Mouse (Mus musculus): ENCODE data around the gene Trim8. TPM values are rescaled to one million over a fixed set of nuclear protein-coding genes. Genes with fewer than 3 reads are reported as not detected.

Trim8 gene
- polyA plus RNA-seq, 1 experiment from 2014 or later, result 31.7 TPM

DNA sequence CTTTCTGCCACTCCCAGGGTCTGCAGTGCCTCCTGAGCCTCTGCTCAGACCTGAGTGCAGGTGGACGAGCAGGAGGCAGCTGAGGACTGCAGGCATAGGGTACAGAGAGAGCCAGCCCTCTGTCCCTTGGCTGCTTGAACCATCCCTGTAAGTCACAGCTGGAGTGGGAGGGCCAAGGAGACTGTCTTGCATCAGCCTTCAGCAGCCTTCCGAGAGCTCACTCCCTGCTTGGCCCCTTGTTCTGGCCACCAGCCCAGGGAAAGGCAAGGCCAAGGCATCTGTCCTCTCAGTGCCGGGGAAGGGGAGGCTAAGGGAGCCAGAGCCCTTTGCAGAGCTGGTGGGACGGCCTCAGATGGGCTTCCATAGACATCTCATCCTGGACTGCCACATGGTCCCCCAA lies 23.3 kb upstream of the Trim8 start:
- Histone ChIP-seq H3K27ac (ENCODE audit: low read depth, low read length) (no peak overlapping the region), H3K4me1 (ENCODE audit: control insufficient read depth, insufficient read depth, low read length) (peaks cover 37% of the 10 kb centered on the region), H3K36me3 (ENCODE audit: control insufficient read depth, insufficient read depth, low read length) (peaks cover 13% of the 10 kb centered on the region; the same call in 1 of the 2 replicates)

DNA sequence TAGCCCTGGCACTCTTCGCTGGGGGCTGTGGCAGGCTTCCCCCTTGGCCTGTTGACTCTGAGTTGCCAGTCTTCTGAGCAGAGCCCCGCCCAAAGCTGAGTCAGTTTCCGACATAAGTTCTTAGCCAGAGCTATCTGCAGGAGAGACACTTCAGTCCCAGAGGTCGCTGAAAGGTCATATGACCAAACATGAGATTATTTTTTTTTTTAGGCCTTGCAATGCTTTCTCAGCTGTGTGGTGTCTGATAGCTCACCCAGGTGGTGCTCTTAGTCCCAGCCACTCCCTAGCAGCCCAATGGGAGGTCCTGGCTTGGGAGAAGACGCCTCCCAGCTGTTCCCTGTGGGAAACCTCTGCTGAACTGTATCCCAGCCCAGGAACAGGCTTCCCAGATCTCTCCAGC lies 22.7 kb upstream of the Trim8 start:
- Histone ChIP-seq H3K4me2 (no peak overlapping the region), H3K9ac (ENCODE audit: low read length) (no peak overlapping the region), H3K4me1 (ENCODE audit: control insufficient read depth, insufficient read depth, low read length) (peaks cover 37% of the 10 kb centered on the region), H3K27me3 (ENCODE audit: control insufficient read depth, insufficient read depth, low read length) (no peaks in the 10 kb centered on the region), H3K27ac (ENCODE audit: low read depth, low read length) (no peak overlapping the region), H3K4me3 (ENCODE audit: low read depth, low read length) (no peak overlapping the region), H3K9me3 (ENCODE audit: control insufficient read depth, low read length) (no peaks in the 10 kb centered on the region), H3K36me3 (ENCODE audit: control insufficient read depth, insufficient read depth, low read length) (peaks cover 13% of the 10 kb centered on the region; the same call in 1 of the 2 replicates)
- ATAC-seq (ENCODE audit: low FRiP score), result no peak
- 79% methylated on average over 5 of the region's 5 CpGs for WGBS
- no peak for DNase-seq (ENCODE audit: low spot score, missing footprints)

More for the DNA sequence above, 23.3 kb upstream of the Trim8 start:
- Histone ChIP-seq H3K4me3 (ENCODE audit: low read depth, low read length) (no peak overlapping the region), H3K9me3 (ENCODE audit: control insufficient read depth, low read length) (no peaks in the 10 kb centered on the region), H3K9ac (ENCODE audit: low read length) (no peak overlapping the region), H3K27me3 (ENCODE audit: control insufficient read depth, insufficient read depth, low read length) (no peaks in the 10 kb centered on the region), H3K4me2 (no peak overlapping the region)
- ATAC-seq (ENCODE audit: low FRiP score) (no peak), DNase-seq (ENCODE audit: low spot score, missing footprints) (no peak)
- WGBS, result 83% methylated on average over 4 of the region's 4 CpGs

DNA sequence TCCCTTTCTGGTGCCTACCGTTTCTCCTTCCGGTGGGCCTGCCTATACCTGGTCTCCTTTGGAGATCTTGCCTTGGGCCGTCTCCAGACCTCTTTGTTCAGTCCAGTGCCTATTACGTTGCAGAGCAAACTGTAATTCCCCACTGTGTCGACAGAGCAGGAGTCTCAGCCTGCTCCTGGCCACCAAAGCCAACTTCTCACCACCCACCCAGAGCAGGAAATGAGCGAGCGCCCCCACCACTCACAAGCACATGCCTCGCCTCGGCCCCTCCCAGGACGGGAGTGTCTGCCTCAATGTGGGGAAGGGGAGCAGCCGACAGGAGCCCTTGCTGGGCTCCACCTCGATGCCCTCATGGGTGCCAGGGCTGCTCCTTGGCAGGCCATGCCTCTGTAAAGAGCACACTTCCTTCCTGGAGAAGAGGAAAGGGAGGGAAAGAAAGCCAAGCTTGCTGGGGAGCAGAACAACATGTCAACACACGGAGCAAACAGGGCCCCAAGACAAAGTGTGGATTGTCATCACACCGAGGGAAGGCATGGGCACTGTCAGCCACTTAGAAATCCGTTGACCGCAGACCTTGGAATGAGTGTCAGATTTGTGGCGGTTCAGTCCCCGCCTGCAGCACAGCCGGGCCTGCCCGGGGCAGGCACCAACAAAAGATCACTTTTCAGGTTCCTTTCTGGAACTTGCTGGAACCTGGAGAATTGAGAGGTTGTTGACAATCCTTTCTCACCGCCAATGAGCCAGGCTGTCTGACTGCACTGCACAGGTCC lies 22.0 kb upstream of the Trim8 start:
- H3K4me2 ChIP-seq, result no peak overlapping the region
- no peaks in the 10 kb centered on the region for H3K27me3 ChIP-seq (ENCODE audit: control insufficient read depth, insufficient read depth, low read length)
- 84% methylated on average over 21 of the region's 21 CpGs for WGBS
- no peak for ATAC-seq (ENCODE audit: low FRiP score)
- peaks cover 37% of the 10 kb centered on the region for H3K4me1 ChIP-seq (ENCODE audit: control insufficient read depth, insufficient read depth, low read length)
- H3K4me3 ChIP-seq (ENCODE audit: low read depth, low read length), result no peak overlapping the region
- H3K9me3 ChIP-seq (ENCODE audit: control insufficient read depth, low read length), result no peaks in the 10 kb centered on the region
- H3K36me3 ChIP-seq (ENCODE audit: control insufficient read depth, insufficient read depth, low read length), result peaks cover 11% of the 10 kb centered on the region; the same call in 1 of the 2 replicates
- no peak for DNase-seq (ENCODE audit: low spot score, missing footprints)
- H3K9ac ChIP-seq (ENCODE audit: low read length), result no peak overlapping the region
- no peak overlapping the region for H3K27ac ChIP-seq (ENCODE audit: low read depth, low read length)

GRCm38 (mm10) chr19:46480624-46481345 lies 20.7 kb upstream of the Trim8 start:
- H3K4me2 ChIP-seq, result no peak overlapping the region
- WGBS, result 71% methylated on average over 10 of the region's 10 CpGs
- DNase-seq (ENCODE audit: low spot score, missing footprints) (no peak), ATAC-seq (ENCODE audit: low FRiP score) (no peak)
- H3K9ac ChIP-seq (ENCODE audit: low read length), result peak overlapping the region; percentile 49
- H3K4me3 ChIP-seq (ENCODE audit: low read depth, low read length), result no peak overlapping the region
- H3K36me3 ChIP-seq (ENCODE audit: control insufficient read depth, insufficient read depth, low read length), result peaks cover 11% of the 10 kb centered on the region; the same call in 1 of the 2 replicates
- no peaks in the 10 kb centered on the region for H3K27me3 ChIP-seq (ENCODE audit: control insufficient read depth, insufficient read depth, low read length)
- H3K27ac ChIP-seq (ENCODE audit: low read depth, low read length), result peak overlapping the region; percentile 64
- peaks cover 37% of the 10 kb centered on the region for H3K4me1 ChIP-seq (ENCODE audit: control insufficient read depth, insufficient read depth, low read length)
- H3K9me3 ChIP-seq (ENCODE audit: control insufficient read depth, low read length), result no peaks in the 10 kb centered on the region

- Histone ChIP-seq H3K36me3 (ENCODE audit: control insufficient read depth, insufficient read depth, low read length) (peaks cover 13% of the 10 kb centered on the region; the same call in 1 of the 2 replicates), H3K4me2 (0 out of 2 replicates have a peak overlapping the region, but pooled peaks have one; percentile 8), H3K27ac (ENCODE audit: low read depth, low read length) (peak overlapping the region; percentile 64), H3K27me3 (ENCODE audit: control insufficient read depth, insufficient read depth, low read length) (no peaks in the 10 kb centered on the region), H3K9ac (ENCODE audit: low read length) (no peak overlapping the region), H3K9me3 (ENCODE audit: control insufficient read depth, low read length) (no peaks in the 10 kb centered on the region), H3K4me1 (ENCODE audit: control insufficient read depth, insufficient read depth, low read length) (peaks cover 37% of the 10 kb centered on the region), H3K4me3 (ENCODE audit: low read depth, low read length) (no peak overlapping the region)
- WGBS, result 6% methylated on average over 3 of the region's 3 CpGs
- peak; percentile 31; the same call in 1 of the 2 replicates for ATAC-seq (ENCODE audit: low FRiP score)
- no peak for DNase-seq (ENCODE audit: low spot score, missing footprints)
Measured at GRCm38 (mm10) chr19:46481352-46481751, 20.1 kb upstream of the Trim8 start.

- Histone ChIP-seq H3K4me1 (ENCODE audit: control insufficient read depth, insufficient read depth, low read length) (peaks cover 37% of the 10 kb centered on the region), H3K4me3 (ENCODE audit: low read depth, low read length) (no peak overlapping the region), H3K27ac (ENCODE audit: low read depth, low read length) (no peak overlapping the region), H3K9me3 (ENCODE audit: control insufficient read depth, low read length) (no peaks in the 10 kb centered on the region), H3K27me3 (ENCODE audit: control insufficient read depth, insufficient read depth, low read length) (no peaks in the 10 kb centered on the region), H3K36me3 (ENCODE audit: control insufficient read depth, insufficient read depth, low read length) (peaks cover 13% of the 10 kb centered on the region; the same call in 1 of the 2 replicates), H3K4me2 (no peak overlapping the region), H3K9ac (ENCODE audit: low read length) (no peak overlapping the region)
- DNase-seq (ENCODE audit: low spot score, missing footprints), result no peak
- peak; percentile 30; the same call in 1 of the 2 replicates for ATAC-seq (ENCODE audit: low FRiP score)
- 11% methylated on average over 4 of the region's 4 CpGs for WGBS
Measured at GRCm38 (mm10) chr19:46481756-46482155, 19.7 kb upstream of the Trim8 start.

DNA sequence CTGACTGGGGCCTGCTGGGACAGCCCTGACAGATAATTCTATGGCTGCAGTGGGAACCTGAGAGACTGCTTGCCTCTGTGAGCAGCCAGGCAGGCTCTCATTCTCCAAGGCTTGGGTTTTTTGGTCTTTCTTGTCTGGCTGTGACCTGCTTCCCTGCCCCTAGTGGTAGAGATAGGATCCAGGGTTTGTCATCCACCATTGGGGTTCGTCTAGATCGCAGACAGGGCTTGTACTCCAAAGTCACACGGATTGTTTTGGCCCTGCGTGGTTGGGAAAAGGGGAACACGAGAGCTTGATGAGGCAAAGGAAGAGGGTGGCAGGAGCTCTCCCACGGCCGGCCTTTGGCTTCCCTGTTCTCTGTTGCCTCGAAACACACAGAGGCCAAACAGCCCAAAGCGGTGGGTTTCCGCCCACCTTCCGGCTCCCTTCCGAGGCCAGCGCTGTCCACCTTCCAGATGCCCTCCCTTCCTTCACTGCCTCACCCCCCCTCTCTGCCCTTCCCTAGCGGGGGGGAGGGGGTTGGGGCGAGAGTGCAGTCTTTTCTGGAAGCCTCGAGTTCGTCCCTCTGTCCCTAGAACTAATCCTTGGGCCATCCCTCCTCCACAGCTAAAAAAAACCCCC lies 18.5 kb upstream of the Trim8 start:
- peaks cover 26% of the 10 kb centered on the region for H3K4me1 ChIP-seq (ENCODE audit: control insufficient read depth, insufficient read depth, low read length)
- no peak overlapping the region for H3K4me3 ChIP-seq (ENCODE audit: low read depth, low read length)
- no peak for ATAC-seq (ENCODE audit: low FRiP score)
- 27% methylated on average over 17 of the region's 17 CpGs for WGBS
- H3K4me2 ChIP-seq, result no peak overlapping the region
- H3K27ac ChIP-seq (ENCODE audit: low read depth, low read length), result no peak overlapping the region
- peaks cover 8% of the 10 kb centered on the region; the same call in 1 of the 2 replicates for H3K36me3 ChIP-seq (ENCODE audit: control insufficient read depth, insufficient read depth, low read length)
- H3K27me3 ChIP-seq (ENCODE audit: control insufficient read depth, insufficient read depth, low read length), result no peaks in the 10 kb centered on the region
- DNase-seq (ENCODE audit: low spot score, missing footprints), result peak; percentile 92
- no peaks in the 10 kb centered on the region for H3K9me3 ChIP-seq (ENCODE audit: control insufficient read depth, low read length)
- H3K9ac ChIP-seq (ENCODE audit: low read length), result no peak overlapping the region

GRCm38 (mm10) chr19:46483701-46484328 lies 17.7 kb upstream of the Trim8 start:
- H3K4me2 ChIP-seq, result no peak overlapping the region
- no peak overlapping the region for H3K9ac ChIP-seq (ENCODE audit: low read length)
- H3K4me1 ChIP-seq (ENCODE audit: control insufficient read depth, insufficient read depth, low read length), result peaks cover 26% of the 10 kb centered on the region
- H3K27me3 ChIP-seq (ENCODE audit: control insufficient read depth, insufficient read depth, low read length), result no peaks in the 10 kb centered on the region
- H3K36me3 ChIP-seq (ENCODE audit: control insufficient read depth, insufficient read depth, low read length), result peaks cover 5% of the 10 kb centered on the region; the same call in 1 of the 2 replicates
- no peak overlapping the region for H3K4me3 ChIP-seq (ENCODE audit: low read depth, low read length)
- WGBS, result 79% methylated on average over 15 of the region's 15 CpGs
- DNase-seq (ENCODE audit: low spot score, missing footprints) (no peak), ATAC-seq (ENCODE audit: low FRiP score) (no peak)
- H3K9me3 ChIP-seq (ENCODE audit: control insufficient read depth, low read length), result no peaks in the 10 kb centered on the region
- no peak overlapping the region for H3K27ac ChIP-seq (ENCODE audit: low read depth, low read length)
